Mouse (Mus musculus): ENCODE measurements around the gene Gp1bb.
A peak's percentile ranks its signal among the peaks of the same experiment; 100 is the strongest.

Gene Gp1bb

GRCm38 (mm10) chr16:18604267-18604701 is 17.9 kb downstream of the Gp1bb start:
- DNase-seq (ENCODE audit: low read depth, low spot score), result no peak

GRCm38 (mm10) chr16:18601447-18601846 is 20.8 kb downstream of the Gp1bb start:
- no peak for DNase-seq (ENCODE audit: low read depth, low spot score)

- DNase-seq (ENCODE audit: low read depth, low spot score), result no peak
Observed at GRCm38 (mm10) chr16:18598006-18598405, 24.2 kb downstream of the Gp1bb start.

GRCm38 (mm10) chr16:18596255-18596654 is 25.9 kb downstream of the Gp1bb start:
- DNase-seq (ENCODE audit: low read depth, low spot score), result no peak

- DNase-seq (ENCODE audit: low read depth, low spot score), result no peak
Observed at GRCm38 (mm10) chr16:18593930-18594329, 28.3 kb downstream of the Gp1bb start.

DNA sequence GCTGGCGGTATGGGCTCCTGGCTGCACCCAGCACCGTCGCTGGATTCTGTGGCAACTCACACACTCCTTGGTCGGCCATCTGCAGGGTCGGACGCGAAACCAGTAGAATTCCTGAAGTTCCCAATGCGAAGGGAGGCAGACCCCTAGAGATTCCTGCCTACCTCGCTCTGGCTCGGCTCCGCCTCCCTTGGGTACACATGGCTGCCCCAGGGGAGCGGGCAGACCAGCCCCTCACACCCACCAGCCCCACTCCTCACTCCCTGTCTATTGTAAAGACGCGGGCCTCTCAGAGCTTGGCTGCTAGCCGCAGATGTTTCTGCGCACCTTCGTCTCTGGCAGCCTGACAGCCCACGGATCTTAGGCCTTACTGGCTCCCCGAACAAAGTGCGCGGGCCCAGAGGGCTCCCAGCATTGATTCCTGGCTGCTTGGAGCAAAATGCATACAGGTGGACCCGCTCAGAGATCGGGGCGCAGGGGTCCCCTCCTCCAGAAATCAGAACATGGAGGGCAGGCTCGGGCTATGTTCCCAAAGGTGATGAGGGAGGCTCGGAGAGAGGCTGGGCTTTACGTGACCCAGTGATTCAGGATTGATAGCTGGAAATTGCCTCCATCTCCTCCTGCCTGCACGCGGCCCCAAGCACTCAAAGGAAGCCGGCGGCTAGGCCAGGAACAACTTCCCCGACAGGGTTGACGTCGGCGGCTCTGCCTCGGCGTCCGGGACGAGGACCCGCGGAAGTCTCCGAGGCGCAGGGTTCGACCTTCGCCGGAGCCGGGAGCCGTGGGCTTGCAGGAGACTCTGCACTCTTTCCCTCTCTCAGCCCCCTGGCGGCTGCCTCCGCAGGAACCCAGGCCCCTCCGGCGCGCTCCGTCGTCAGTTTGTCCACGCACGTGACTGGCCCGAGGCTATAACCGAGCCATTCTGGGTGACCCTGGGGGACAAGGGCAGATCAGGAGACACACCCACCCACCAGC is 30.9 kb downstream of the Gp1bb start:
- peak; percentile 59 for DNase-seq (ENCODE audit: low read depth, low spot score)

DNA sequence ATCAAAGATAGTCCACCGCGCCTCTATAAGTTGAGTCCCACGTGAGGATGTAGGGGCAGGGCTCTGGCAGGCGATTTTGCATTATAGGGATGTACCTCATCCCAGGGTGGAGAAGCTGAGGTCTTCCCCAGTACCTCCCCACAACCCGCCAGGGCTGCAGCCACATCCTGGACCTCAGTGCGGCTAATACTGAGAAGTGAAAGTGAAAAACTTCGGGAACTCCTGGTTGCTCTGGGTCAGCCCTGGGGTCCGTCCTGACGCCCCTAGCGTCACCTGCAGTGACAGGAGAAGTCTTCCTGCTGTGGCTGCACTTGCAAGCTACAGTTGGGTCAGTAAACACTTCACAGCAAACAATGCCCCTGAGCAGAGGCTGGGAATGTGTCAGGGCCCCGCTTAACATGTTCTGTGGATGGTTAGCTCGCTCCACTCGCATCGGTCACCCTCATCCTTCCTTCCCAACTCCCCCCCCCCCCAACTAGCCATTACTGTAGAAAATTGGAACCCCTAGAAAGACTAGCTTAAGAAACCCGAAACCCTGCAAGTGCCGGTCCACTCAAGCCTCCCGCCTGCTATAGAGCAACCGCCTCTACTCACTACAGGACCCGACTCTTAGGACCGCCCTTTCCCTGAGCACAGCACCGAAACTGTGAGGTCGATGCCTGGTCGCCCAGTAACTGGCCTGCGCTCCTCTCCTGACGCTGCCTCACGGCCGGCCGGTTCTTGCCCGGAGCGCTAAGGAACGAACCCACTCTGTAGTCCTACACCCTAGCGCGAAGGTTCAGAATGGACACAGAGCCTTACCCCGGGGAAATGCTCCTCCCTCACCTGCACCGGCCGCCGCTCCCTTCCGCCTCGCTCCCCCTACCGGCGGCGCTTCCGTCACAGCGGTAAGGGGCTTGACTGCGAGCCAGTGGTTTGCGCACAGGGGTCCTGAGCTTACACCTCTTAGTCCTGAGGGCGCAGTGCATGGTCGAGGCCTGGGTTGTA is 32.1 kb downstream of the Gp1bb start, which contains the start of gene Tbx1:
TSS of gene Tbx1 (minus strand) at position 868 of the 987 bp plus-strand sequence.
- DNase-seq (ENCODE audit: low read depth, low spot score), result peak; percentile 58

DNA sequence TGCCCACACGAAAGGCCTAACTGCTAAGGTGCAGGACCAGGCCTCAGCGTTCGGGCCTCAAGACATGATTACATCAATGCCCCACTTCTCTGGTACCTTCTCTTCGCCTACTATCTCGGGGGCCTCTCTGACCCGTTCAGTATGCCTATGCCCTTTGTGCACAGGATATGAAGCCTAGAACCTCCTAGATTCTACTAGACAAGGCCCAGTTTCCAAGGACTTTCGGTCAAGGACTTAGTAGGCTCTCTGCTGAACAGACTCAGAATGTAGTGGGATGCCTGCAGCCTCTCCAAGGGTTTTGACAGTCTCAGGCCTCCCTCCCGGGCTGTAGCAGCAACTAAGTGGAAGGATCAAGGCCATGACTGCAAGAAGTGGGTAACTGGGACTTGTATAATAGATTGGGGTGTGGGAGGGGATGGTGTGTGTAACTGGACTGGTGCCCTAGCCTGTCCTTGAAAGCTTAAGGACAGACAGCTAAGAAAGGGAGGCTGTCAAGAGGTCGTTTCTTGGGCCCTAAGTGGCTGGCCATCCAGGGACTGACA is 33.1 kb downstream of the Gp1bb start:
- DNase-seq (ENCODE audit: low read depth, low spot score), result no peak

- no peak for DNase-seq (ENCODE audit: low read depth, low spot score)
Observed at GRCm38 (mm10) chr16:18588738-18589055, 33.5 kb downstream of the Gp1bb start.

- DNase-seq (ENCODE audit: low read depth, low spot score), result peak; percentile 48
Observed at GRCm38 (mm10) chr16:18587847-18588737, 34.1 kb downstream of the Gp1bb start.

DNA sequence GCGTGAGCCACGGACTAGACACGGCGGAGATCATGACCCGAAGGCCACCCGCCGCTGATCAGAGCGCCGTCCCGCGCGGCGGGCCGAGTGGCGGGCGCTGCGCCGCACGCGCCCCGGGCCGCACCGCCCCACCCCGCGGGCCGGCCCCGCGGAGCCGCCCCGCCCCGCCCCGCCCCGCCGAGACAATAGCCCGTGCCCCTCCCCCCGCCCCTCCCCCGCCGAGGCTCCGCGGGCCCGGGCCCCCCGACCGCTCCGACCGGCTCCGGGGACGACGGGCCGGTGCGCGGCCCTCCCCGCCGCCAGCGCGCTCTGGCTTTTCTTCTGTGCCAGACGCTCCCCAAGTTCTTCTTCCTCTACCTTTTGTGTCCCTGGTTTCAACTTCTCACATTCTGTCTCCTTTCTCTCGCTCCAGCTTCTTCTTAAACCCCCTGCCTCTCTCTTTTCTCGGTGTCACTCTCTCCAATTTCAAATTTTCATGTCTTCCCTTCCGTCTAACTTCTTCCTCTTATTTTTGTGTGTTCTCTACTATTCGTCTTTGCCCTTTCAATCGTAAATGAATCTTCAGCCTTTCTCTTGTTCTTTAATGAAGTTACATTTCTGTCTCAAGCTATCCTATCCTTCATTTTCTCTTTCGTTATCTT is 35.2 kb downstream of the Gp1bb start:
- DNase-seq (ENCODE audit: low read depth, low spot score), result peak; percentile 50

DNA sequence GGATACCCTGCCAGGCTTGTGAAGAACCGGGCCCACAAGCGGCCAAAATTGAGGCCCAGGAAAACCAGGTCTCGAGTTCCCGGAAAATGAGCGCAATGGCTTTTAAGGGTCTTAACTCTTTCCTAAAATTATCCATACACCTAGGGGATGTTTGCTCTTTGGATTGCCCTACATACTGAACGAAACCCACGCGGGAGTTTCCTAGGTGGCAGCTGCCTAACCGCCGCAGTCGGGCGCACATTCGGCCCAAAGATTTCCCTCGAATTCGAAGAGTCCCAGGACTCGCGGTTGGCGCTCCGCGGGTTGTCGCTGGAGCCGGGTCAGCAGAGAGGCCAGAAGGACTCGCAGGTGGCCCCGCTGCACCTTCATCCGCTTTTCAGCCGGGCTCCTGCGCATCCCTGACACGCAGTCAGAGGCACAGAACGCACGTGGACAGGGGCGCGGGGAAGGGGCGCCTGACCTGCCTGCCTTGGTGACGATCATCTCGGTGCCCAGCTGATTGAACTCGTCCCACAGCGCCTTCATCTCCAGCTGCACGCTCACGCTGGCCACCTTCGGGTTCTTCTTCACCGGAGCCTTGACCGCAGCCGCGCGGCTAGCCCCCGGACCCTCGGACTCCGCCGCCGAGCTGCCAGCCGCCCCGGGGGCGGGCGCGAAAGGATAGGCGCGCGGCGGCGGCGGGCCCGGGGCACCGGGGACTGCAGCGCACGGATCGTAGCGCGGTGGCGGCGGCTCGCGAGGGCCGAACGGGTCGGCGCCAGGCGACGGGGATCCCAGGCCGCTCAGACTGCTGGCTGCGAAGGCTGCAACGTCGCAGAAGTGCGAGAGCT is 35.9 kb downstream of the Gp1bb start:
- peak; percentile 29 for DNase-seq (ENCODE audit: low read depth, low spot score)

DNA sequence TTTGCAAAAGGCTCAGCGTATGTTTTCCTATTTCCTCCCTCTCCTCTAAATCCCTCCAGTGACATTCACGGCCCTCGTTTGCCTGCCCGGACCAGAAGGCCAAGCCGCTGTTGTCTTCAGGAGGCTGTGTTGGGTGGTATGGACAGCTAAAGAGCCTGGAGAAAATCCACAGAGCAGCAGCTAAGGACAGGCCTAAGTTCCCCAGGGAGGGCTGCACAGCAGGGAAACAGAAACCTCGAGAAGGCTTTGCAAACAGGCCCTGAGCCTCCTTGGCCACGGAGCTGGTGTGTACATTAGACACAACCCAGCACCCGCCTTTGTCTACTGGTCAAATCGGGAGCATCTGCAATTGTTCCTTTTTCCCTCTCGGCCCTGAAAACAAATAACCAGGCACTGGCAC is 36.5 kb downstream of the Gp1bb start:
- peak; percentile 42 for DNase-seq (ENCODE audit: low read depth, low spot score)

- no peak for DNase-seq (ENCODE audit: low read depth, low spot score)
Observed at GRCm38 (mm10) chr16:18584901-18585510, 37.2 kb downstream of the Gp1bb start.

GRCm38 (mm10) chr16:18583673-18584357 is 38.4 kb downstream of the Gp1bb start:
- no peak for DNase-seq (ENCODE audit: low read depth, low spot score)

DNA sequence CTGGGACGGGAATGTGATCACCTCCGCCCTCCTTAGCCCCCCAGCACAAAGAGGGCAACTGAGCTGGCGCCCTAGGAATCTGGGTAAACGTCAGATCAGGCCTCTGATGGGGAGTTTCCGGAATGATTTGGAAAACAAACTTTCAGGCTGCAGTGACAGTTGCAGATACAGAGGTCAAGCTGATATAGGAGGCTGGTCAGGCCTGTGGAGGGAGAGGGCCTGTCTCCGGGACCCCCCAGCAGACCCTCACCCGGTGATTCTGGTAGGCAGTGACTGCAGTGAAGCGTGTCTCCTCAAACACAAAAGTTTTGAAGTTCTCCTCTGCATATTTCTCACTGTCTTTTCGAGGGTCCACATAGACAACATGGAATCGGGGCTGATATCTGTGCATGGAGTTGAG is 39.0 kb downstream of the Gp1bb start:
- DNase-seq (ENCODE audit: low read depth, low spot score), result no peak

GRCm38 (mm10) chr16:18582426-18583148 is 39.6 kb downstream of the Gp1bb start:
- peak; percentile 55 for DNase-seq (ENCODE audit: low read depth, low spot score)
